Mouse (Mus musculus): ENCODE data around the gene H2afz.
"Not testable (repeated sequence)": the region's sequence is repeated elsewhere in the genome, so short reads cannot be mapped to it uniquely, and the experiment has no call there.

H2afz gene

GRCm38 (mm10) chr3:137864124-137864987 lies at the start of gene H2afz:
Gene H2afz (plus strand): TSS chr3:137864487.
- peak; percentile 98 for DNase-seq (ENCODE audit: low read depth, low spot score)

GRCm38 (mm10) chr3:137818713-137819112 lies 45.6 kb upstream of the H2afz start:
- DNase-seq (ENCODE audit: low read depth, low spot score), result no peak

- no peak for DNase-seq (ENCODE audit: low read depth, low spot score)
Measured at GRCm38 (mm10) chr3:137820688-137821467, 43.4 kb upstream of the H2afz start.

- no peak for DNase-seq (ENCODE audit: low read depth, low spot score)
Measured at GRCm38 (mm10) chr3:137823317-137823716, 41.0 kb upstream of the H2afz start.

GRCm38 (mm10) chr3:137827678-137828077 lies 36.6 kb upstream of the H2afz start:
- no peak for DNase-seq (ENCODE audit: low read depth, low spot score)

- DNase-seq (ENCODE audit: low read depth, low spot score), result no peak
Measured at GRCm38 (mm10) chr3:137831156-137831555, 33.1 kb upstream of the H2afz start.

- DNase-seq (ENCODE audit: low read depth, low spot score), result no peak
Measured at GRCm38 (mm10) chr3:137833128-137833527, 31.2 kb upstream of the H2afz start.

- no peak for DNase-seq (ENCODE audit: low read depth, low spot score)
Measured at GRCm38 (mm10) chr3:137833698-137834097, 30.6 kb upstream of the H2afz start.

- no peak for DNase-seq (ENCODE audit: low read depth, low spot score)
Measured at GRCm38 (mm10) chr3:137836543-137836942, 27.7 kb upstream of the H2afz start.

- no peak for DNase-seq (ENCODE audit: low read depth, low spot score)
Measured at GRCm38 (mm10) chr3:137838160-137838559, 26.1 kb upstream of the H2afz start.

GRCm38 (mm10) chr3:137842944-137843343 lies 21.3 kb upstream of the H2afz start:
- DNase-seq (ENCODE audit: low read depth, low spot score), result no peak

GRCm38 (mm10) chr3:137844263-137844662 lies 20.0 kb upstream of the H2afz start:
- no peak for DNase-seq (ENCODE audit: low read depth, low spot score)

GRCm38 (mm10) chr3:137846552-137846951 lies 17.7 kb upstream of the H2afz start:
- DNase-seq (ENCODE audit: low read depth, low spot score), result no peak

GRCm38 (mm10) chr3:137848354-137848753 lies 15.9 kb upstream of the H2afz start:
- no peak for DNase-seq (ENCODE audit: low read depth, low spot score)

GRCm38 (mm10) chr3:137849697-137850096 lies 14.6 kb upstream of the H2afz start:
- DNase-seq (ENCODE audit: low read depth, low spot score), result no peak

- DNase-seq (ENCODE audit: low read depth, low spot score), result no peak
Measured at GRCm38 (mm10) chr3:137851196-137851595, 13.1 kb upstream of the H2afz start.

- not testable (repeated sequence) for DNase-seq (ENCODE audit: low read depth, low spot score)
Measured at GRCm38 (mm10) chr3:137853011-137853410, 11.3 kb upstream of the H2afz start.

GRCm38 (mm10) chr3:137855328-137855727 lies 9.0 kb upstream of the H2afz start:
- no peak for DNase-seq (ENCODE audit: low read depth, low spot score)

- DNase-seq (ENCODE audit: low read depth, low spot score), result no peak
Measured at GRCm38 (mm10) chr3:137856061-137856460, 8.2 kb upstream of the H2afz start.

- no peak for DNase-seq (ENCODE audit: low read depth, low spot score)
Measured at GRCm38 (mm10) chr3:137860394-137861170, 3.7 kb upstream of the H2afz start.

GRCm38 (mm10) chr3:137861436-137861835 lies 2.9 kb upstream of the H2afz start:
- DNase-seq (ENCODE audit: low read depth, low spot score), result no peak

- DNase-seq (ENCODE audit: low read depth, low spot score), result no peak
Measured at GRCm38 (mm10) chr3:137862600-137862999, 1.7 kb upstream of the H2afz start.
